Mouse (Mus musculus) heart, embryonic 11.5 days (tissue): ENCODE data around the gene Gata3. TPM values are rescaled to one million over a fixed set of nuclear protein-coding genes. Genes with fewer than 3 reads are reported as not detected.

Experiments used
- ATAC-seq: fragments of 200-750 bp; cut with Nextera tagmentation; replicated peaks from 2 replicates; pipeline ENCODE4 v1.8.0; 2017; ENCODE audit warnings: moderate library complexity; ENCODE audit not compliant: insufficient number of reproducible peaks, low FRiP score, low TSS enrichment
- H3K27ac ChIP-seq: fragments of 300-500 bp; sonication (generic); 2 replicates; pipeline ENCODE4 v1.5.1; 2014; ENCODE audit warnings: mild to moderate bottlenecking, low read depth, low read length
- H3K27me3 ChIP-seq: fragments of 300-500 bp; sonication (generic); 2 replicates; pipeline ENCODE4 v1.6.1; 2014; ENCODE audit warnings: mild to moderate bottlenecking, low read length, mixed read lengths; ENCODE audit not compliant: control insufficient read depth, insufficient read depth
- H3K36me3 ChIP-seq: fragments of 300-500 bp; sonication (generic); 2 replicates; pipeline ENCODE4 v1.6.1; 2014; ENCODE audit warnings: mild to moderate bottlenecking, low read length, moderate library complexity, mixed read lengths; ENCODE audit not compliant: control insufficient read depth, insufficient read depth
- H3K4me1 ChIP-seq: fragments of 300-500 bp; sonication (generic); 2 replicates; pipeline ENCODE4 v1.6.1; 2014; ENCODE audit warnings: low read length; ENCODE audit not compliant: control insufficient read depth, insufficient read depth
- H3K4me2 ChIP-seq: fragments of 300-500 bp; sonication (generic); 2 replicates; pipeline ENCODE4 v1.6.1; 2014; ENCODE audit warnings: mild to moderate bottlenecking, moderate library complexity
- H3K4me3 ChIP-seq: fragments of 300-500 bp; sonication (generic); 2 replicates; pipeline ENCODE4 v1.5.1; 2014; ENCODE audit warnings: low read depth, low read length
- H3K9ac ChIP-seq: fragments of 300-500 bp; sonication (generic); 2 replicates; pipeline ENCODE4 v1.6.1; 2014; ENCODE audit warnings: mild to moderate bottlenecking, low read depth, low read length, moderate library complexity
- H3K9me3 ChIP-seq: fragments of 300-500 bp; sonication (generic); replicated peaks from 2 replicates; pipeline ENCODE4 v1.6.1; 2016; ENCODE audit warnings: low read length; ENCODE audit not compliant: control insufficient read depth
- WGBS: fragments of 180-500 bp; shearing (Covaris S2); extraction: QIAGEN DNeasy Blood & Tissue Kit; methylation state at CpG from one replicate; pipeline ENCODE4 v1.1.7; 2014; ENCODE audit not compliant: insufficient replicate concordance; 5-methylcytosine and 5-hydroxymethylcytosine counted together
- polyA plus RNA-seq: library from polyadenylated mRNA; unstranded; fragments of >200 nt; fragmentation: Nextera tagmentation; extraction: Ambion mirVana; gene quantifications from 2 replicates; pipeline ENCODE4 v1.2.1, GENCODE M21; 2014

Gene Gata3
- polyA plus RNA-seq, 1 experiment from 2014 or later: 9.8 TPM

- peaks cover 22% of the 10 kb centered on the region for H3K4me1 ChIP-seq
- no peak overlapping the region for H3K9ac ChIP-seq
- no peaks in the 10 kb centered on the region for H3K36me3 ChIP-seq
- no peak overlapping the region for H3K4me3 ChIP-seq
- WGBS: 31% methylated on average over 6 of the region's 6 CpGs
- no peaks in the 10 kb centered on the region for H3K9me3 ChIP-seq
- H3K4me2 ChIP-seq: peak overlapping the region; percentile 58; the same call in 1 of the 2 replicates
- no peak for ATAC-seq
- H3K27ac ChIP-seq: no peak overlapping the region
- H3K27me3 ChIP-seq: peaks cover 37% of the 10 kb centered on the region
These were observed 18.0 kb downstream of the Gata3 start for GRCm38 (mm10) chr2:9871798-9872197.

- WGBS: 23% methylated on average over 4 of the region's 4 CpGs
- Histone ChIP-seq H3K4me3 (no peak overlapping the region), H3K27ac (no peak overlapping the region), H3K36me3 (no peaks in the 10 kb centered on the region), H3K27me3 (peaks cover 36% of the 10 kb centered on the region), H3K4me1 (peaks cover 22% of the 10 kb centered on the region), H3K9me3 (no peaks in the 10 kb centered on the region), H3K4me2 (no peak overlapping the region), H3K9ac (no peak overlapping the region)
- 0 out of 2 replicates have a peak, but pooled peaks have one; percentile 24 for ATAC-seq
These were observed 18.6 kb downstream of the Gata3 start for GRCm38 (mm10) chr2:9871141-9871716.

DNA sequence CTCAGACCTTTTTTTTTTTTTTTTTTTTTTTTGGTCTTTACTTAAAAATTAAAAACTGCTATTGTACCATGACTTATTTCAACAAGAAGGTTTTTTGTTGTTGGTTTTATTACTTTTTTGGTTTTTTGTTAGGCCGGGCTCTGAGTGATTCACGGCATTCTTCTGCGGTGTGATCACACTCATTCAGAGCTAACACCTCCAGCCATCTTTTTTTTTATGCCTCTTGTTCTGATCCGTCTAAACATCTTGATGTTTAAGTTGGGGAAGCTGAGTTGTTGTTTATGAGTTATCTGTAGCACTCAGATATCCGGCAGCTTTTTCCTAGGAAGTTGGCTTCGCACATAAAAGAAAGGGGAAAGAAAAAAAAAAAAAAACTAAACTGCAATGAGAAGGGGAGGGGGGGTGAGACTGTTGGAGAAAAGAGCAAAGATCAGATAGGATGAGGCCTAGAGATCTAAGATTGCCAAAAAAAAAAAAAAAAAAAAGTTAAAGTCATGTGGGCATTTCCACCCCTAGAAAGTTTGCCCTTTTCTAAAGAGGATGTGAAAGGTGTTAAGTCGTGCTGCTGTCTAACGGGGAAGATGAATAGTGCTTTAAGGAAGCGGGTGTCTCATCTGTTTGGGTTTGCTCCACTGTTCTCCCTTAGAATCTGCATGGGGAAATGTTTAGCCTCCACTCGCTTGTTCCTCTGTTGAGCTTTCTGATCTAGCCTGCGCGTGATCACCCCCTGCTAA is 22.6 kb downstream of the Gata3 start:
- Histone ChIP-seq H3K9me3 (no peaks in the 10 kb centered on the region), H3K4me2 (no peak overlapping the region), H3K36me3 (no peaks in the 10 kb centered on the region), H3K4me1 (peaks cover 8% of the 10 kb centered on the region), H3K4me3 (no peak overlapping the region), H3K27me3 (peaks cover 5% of the 10 kb centered on the region; the same call in 1 of the 2 replicates), H3K9ac (no peak overlapping the region), H3K27ac (no peak overlapping the region)
- WGBS: 50% methylated on average over 12 of the region's 12 CpGs
- no peak for ATAC-seq

DNA sequence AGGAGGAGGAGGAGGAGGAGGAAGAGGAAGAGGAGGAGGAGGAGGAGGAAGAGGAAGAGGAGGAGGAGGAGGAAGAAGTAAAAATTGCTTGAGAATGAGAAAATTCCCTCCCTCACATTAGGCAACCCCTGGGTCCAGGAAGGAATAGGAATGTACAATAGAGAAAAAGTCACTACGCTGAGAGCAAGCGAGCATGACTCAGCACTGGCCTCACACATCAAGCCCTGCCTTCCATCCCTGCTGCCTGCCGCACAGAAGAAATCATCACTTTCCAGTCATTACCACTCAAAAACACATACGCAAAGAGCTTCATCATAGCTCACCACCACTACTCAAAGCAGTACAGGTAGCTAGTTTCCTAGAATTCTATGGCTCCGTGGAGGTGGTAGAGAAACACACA is 29.1 kb downstream of the Gata3 start:
- Histone ChIP-seq H3K36me3 (no peaks in the 10 kb centered on the region), H3K27me3 (no peaks in the 10 kb centered on the region), H3K9ac (no peak overlapping the region), H3K4me1 (no peaks in the 10 kb centered on the region), H3K4me2 (no peak overlapping the region), H3K4me3 (no peak overlapping the region), H3K9me3 (no peaks in the 10 kb centered on the region), H3K27ac (no peak overlapping the region)
- no peak for ATAC-seq
- 73% methylated on average over 5 of the region's 5 CpGs for WGBS

GRCm38 (mm10) chr2:9855861-9856260 is 34.0 kb downstream of the Gata3 start:
- ATAC-seq: no peak
- H3K36me3 ChIP-seq: no peaks in the 10 kb centered on the region

GRCm38 (mm10) chr2:9852851-9853576 is 36.8 kb downstream of the Gata3 start:
- no peaks in the 10 kb centered on the region for H3K9me3 ChIP-seq
- no peaks in the 10 kb centered on the region for H3K4me1 ChIP-seq
- no peaks in the 10 kb centered on the region for H3K36me3 ChIP-seq
- no peak overlapping the region for H3K4me3 ChIP-seq
- no peak overlapping the region for H3K9ac ChIP-seq
- H3K27me3 ChIP-seq: no peaks in the 10 kb centered on the region
- H3K27ac ChIP-seq: no peak overlapping the region
- no peak for ATAC-seq
- WGBS: 60% methylated on average over 13 of the region's 13 CpGs
- no peak overlapping the region for H3K4me2 ChIP-seq

More at GRCm38 (mm10) chr2:9855861-9856260, 34.0 kb downstream of the Gata3 start:
- Histone ChIP-seq H3K4me2 (no peak overlapping the region), H3K27ac (no peak overlapping the region), H3K4me3 (no peak overlapping the region), H3K27me3 (no peaks in the 10 kb centered on the region), H3K9ac (no peak overlapping the region), H3K9me3 (no peaks in the 10 kb centered on the region), H3K4me1 (no peaks in the 10 kb centered on the region)
- WGBS: 59% methylated on average over 4 of the region's 4 CpGs

- Histone ChIP-seq H3K9ac (no peak overlapping the region), H3K4me3 (no peak overlapping the region), H3K9me3 (no peaks in the 10 kb centered on the region), H3K36me3 (no peaks in the 10 kb centered on the region), H3K4me1 (no peaks in the 10 kb centered on the region), H3K27me3 (no peaks in the 10 kb centered on the region), H3K4me2 (no peak overlapping the region), H3K27ac (no peak overlapping the region)
- 45% methylated on average over 7 of the region's 7 CpGs for WGBS
- ATAC-seq: no peak
These were observed 54.6 kb downstream of the Gata3 start for GRCm38 (mm10) chr2:9835195-9835594.

DNA sequence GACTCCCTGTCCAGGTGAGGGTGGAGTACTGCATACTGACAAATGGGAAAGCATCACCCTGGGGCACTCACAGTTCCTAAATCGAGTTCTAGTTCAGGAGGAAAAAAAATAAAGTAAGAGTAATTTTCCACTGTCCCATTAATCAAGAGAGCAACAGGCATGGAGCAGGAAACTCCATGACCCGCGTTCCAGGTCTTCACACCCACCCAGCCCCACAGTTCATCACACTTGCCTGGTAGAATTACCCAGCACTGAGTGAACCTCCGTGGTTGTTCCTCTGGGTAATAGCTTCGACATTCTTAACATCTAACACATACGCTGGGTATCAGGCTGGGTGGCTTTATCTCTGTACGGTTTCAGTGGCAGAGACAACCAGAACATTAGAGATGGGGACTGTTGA is 56.1 kb downstream of the Gata3 start:
- Histone ChIP-seq H3K36me3 (no peaks in the 10 kb centered on the region), H3K27ac (no peak overlapping the region), H3K9ac (no peak overlapping the region), H3K9me3 (no peaks in the 10 kb centered on the region), H3K4me2 (no peak overlapping the region), H3K27me3 (no peaks in the 10 kb centered on the region), H3K4me1 (no peaks in the 10 kb centered on the region), H3K4me3 (no peak overlapping the region)
- 59% methylated on average over 7 of the region's 7 CpGs for WGBS
- ATAC-seq: no peak
